Mouse (Mus musculus) spleen, postnatal 36 days (tissue): ENCODE data around the gene Gbx2.

ENCODE experiments used
- DNase-seq, 2 experiments: peaks; one replicate each; pipeline ENCODE4 v3.0.0; 2022; ENCODE audit warnings: low spot score in 2 of 2, mixed read lengths in 1 of 2

Gbx2 gene

DNA sequence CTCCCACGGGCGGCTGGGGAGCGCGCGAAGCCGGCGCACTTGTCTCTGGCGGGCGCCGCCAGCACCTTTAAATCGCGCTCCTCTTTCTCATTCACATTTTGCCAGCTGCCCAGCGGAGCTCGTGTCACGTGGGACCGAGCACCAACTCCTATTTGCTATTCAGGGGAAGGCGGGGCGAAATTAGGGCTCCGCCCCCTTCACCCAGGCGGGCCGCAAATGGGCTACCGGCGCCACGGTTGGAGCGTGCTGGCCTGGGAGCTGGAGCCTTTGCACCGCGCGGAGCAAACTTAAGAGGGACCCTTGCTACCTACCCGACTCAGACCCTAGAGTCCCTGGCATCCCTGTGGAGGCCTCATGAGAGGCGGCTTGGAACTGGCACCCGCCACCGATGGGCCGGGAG is at the start of gene Gbx2:
Gbx2 (minus strand) TSS at position 60 of the 400 bp plus-strand sequence.
- DNase-seq = no peak

DNA sequence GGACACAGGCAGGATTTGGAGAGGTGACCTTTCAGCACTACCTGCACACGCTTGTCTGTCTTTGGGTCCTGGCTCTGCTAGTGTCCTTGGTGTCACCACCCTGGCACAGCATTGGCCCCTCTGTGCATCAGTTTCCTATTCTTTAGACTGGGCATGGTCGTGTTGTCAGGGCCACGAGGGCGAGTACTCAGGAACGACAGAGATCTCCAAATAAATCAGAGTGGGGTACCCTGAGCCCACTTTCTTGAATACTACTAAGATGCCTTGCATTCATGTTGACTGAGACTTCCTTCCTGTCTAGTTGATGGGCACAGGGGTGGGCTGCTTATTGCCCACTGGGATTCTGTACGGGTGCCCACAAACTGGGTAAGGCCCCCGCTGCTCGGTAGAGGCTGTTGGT is 46.3 kb upstream of the Gbx2 start:
- no peak for DNase-seq

DNA sequence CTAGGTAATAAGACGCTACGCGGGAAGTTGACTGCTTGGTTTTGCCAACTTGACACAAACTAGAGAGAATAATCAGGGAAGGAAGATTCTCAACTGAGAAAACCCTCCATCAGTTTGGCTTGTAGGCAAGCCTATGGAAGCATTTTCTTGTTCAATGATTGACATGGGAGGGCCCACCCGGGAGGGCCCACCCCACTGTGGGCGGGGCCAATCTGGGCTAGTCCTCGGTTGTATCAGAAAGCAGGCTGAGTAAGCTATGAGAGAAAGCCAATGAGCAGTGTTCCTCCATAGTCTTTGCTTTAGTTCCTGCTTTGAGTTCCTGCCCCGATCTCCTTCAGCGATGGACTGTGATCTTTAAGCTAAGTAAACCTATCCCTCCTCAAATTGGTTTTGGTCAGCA is 45.4 kb upstream of the Gbx2 start:
- DNase-seq = no peak

DNA sequence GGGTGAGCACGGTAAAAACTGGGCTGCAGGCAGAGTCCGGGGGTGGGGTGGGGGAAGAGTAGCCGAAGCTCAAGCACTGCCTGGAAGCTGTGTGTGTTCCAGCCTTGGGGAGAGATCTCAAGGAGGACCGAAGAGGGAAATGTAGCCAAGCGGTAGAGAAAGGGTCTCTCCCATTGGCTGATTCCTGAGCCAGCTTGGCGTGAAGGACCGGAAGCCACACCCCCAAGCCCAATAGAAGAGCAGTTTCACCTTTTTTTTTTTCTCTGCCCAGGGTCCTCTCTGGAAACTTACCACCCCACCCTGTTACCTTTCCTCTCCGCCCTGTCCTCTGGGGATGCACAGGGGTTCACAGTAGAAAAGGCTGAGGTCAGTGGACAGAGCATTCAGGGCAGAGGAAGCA is 43.6 kb upstream of the Gbx2 start:
- DNase-seq = no peak

DNA sequence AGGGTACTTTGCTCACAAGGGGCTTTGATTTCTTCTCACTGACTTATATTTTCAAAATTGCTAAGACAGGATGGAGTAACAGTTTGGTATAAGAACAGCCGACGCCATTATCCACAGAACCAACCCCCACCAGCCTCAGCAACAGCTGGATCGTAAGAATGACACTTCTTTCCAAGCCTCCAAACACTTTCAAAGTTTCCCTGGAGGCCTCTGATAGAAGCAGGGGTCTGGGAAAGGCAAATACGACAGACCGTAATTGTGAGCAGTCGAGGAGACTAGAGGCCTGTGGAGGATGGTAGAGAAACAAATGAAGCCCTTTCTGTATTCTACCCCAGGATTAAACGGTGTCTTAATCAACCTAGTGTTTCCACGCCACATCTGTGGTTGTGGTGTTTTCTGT is 40.9 kb upstream of the Gbx2 start:
- no peak for DNase-seq

DNA sequence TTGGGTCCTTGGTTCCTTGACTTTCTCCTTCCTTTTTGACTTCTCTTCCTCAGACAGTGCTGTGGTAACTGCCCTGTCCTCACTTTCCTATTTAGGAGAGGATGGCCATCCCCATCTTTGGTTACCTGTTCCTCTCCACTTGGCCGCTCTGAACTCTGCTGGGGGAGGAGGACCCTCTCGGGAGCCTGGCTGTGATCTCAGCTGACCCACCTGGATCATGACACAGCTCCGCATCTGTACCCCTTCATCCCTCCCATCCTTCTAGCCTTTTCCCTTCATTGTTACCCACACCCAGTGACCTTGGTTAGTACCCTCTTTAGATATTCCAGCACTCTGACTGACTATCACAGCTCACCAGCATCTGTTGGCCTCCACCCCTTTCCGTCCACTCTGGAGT is 38.7 kb upstream of the Gbx2 start:
- no peak for DNase-seq

DNA sequence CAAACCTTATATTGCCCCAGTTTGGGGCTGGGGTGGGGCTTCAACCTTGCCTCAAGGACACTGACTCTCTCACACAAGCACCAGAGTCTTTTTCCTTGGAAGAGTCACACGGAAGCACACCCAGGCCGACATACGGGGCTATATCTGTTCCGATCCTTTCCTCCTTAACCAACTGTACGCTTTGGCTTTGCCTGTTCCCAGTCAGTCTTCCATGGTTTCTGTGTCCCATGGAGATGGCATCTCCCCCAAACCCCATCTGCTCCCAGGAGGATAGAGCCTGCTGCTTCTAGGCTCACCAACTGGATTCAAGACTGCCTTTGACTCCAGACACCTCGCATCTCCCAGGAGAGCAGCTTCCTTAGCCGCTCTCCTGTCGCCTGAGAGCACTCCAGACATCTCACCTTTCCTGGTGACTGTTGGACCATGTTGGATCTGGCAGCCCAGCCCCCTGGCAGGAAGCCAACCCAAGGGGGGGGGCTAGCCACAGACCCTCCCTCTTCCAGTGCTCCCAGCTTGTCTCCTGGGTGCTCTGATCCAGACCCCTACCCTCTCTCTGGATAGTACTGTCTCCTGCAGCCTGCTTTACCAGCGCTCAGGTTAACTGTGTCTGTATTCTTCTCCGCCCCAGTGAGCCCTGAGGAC is 38.2 kb upstream of the Gbx2 start:
- no peak for DNase-seq

DNA sequence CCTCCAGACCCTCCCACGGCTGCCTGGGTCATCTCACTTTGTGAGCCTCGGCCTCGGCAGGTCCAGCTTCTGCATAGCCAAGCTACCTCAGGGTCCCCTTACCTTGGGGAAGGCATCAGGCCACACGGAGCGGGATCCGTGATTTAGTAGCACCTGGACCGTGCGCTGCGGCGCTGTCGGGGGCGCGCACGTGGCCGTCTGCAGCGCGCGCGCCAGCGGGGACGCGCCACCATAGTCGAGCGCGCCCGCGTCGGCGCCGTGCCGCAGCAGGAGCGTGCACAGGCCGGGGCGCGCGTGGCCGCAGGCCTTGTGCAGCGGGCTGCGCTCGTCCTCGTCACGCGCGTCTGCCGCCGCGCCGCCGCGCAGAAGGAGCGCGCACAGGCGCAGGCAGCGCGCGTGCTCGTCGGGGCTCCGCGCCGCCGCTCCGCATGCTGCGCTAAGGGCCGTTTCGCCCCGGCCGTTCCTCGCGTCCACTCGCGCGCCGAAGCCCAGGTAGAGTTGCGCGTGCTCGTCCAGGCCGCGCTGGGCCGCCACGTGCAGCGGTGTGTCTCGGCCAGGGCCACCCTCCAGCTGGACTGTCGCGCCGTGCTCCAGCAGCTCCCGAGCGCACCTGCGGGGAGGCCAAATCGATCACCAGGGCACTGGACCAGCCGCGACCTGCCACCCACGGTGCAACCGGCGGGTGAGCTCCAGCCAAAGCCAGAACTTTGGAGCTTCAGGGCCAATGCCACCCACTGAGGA is 37.3 kb upstream of the Gbx2 start:
- no peak for DNase-seq

DNA sequence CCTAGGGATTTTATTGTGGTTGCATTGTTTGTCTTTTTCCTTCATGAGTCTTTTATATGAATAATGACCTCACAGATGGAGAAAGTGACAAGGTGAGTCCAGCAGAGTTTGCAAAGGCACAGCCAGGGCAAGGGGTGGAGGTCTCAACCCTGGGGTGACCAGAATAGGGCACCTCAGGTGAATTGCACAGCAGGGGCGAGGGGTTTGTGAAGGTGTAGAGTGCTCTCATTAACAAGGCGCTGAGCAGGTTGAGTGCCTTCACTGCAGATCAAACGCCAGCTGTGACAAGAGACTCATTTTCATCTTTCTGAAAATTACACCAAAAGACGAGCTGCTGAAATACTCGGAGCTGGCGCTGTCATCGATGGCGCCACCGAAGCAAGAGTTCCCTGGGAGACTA is 36.6 kb upstream of the Gbx2 start:
- DNase-seq = no peak

DNA sequence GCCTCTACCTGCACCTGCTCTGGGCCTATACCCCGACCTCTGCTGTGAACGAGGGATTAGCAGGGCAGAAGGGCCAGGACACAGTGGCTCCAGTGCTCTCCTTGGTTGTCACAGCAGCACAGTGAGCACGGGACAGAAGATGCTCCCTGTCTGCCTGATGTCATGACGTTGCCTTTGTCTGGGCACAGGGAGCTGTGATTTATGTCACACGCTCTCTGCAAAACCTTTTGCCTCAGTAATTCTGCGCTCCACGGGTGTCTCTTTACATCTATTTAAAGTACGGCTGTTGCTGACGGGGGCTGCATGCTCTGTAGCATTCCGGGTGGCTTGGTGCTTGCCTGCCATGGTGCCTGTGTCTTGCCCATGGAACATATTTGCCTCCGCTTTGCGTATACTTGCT is 33.4 kb upstream of the Gbx2 start:
- DNase-seq = no peak

DNA sequence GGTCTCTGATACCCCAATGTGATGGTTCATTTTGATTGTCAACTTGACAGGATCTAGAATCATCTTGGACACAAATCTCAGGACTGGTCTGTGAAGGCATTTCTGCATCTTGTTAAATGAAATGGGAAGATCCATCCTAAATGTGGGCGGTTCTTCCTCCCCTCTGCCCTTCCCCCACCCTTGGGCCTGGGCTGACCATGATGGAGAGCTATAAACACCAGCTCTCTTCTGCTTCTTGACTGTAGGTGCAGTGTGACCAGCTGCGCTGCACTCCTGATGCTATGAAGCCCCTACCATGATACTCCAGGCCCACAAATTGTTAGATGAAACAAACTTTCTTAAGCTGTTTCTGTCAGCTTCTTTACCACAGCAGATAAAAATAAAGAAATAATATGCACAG is 32.3 kb upstream of the Gbx2 start:
- DNase-seq = no peak

DNA sequence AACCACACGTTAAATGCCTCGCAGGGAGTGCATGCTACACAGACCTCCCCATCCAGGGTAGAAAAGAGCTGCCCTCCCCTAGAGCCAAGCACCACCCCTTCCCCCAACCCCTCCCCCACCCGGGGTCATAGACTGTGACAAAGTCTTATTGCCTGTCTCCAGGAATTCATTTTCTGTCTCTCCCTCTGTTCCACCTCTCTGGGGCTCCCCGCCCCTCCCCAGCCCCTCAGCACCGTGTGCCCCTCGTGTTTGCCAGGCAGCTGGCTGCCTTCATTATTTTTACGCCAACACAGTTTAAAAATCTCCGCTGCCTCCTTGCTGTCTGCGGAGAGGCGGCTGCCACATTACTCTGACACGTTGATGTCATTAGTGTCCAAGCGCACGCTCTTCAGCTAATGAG is 31.1 kb upstream of the Gbx2 start:
- DNase-seq = no peak

DNA sequence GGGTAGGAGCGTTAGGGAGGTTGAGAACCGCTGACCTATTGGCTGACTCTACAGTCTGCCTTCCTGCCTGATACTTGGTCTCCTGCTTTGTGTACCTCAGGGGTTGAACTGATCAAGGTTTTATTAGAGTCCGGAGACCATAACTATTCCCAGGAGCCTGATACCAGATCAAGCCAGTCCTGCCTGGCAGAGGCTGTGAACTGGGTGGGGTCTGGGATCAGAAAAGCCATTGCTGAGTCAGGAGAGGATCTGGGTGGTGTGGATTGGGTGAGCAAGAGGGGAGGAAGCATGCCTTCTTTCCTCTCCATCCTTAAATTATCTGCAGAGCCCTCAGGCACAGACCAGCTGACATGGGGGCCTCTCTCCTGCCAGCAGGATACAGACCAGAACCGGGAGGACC is 28.4 kb upstream of the Gbx2 start:
- no peak for DNase-seq

DNA sequence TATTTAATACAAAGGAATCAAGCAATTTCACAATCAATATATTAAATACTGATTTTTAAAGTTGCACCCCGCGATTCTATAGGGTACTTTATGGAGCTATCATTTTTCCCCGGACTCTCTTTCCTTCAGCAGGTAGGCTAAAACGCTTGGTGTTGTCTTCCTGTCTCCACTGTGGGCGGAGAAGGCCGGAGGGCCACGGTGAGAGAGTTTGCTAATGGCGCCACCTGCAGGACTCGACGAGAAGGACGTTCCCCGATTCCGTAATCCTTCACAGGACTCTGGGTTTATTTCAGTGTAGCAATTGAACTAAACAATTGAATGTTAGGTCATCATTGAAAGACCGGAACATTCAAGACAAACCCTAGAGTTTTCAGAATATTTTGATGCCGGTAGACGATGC is 12.2 kb upstream of the Gbx2 start:
- peak in 1 of 2 experiments; percentile 12 for DNase-seq

DNA sequence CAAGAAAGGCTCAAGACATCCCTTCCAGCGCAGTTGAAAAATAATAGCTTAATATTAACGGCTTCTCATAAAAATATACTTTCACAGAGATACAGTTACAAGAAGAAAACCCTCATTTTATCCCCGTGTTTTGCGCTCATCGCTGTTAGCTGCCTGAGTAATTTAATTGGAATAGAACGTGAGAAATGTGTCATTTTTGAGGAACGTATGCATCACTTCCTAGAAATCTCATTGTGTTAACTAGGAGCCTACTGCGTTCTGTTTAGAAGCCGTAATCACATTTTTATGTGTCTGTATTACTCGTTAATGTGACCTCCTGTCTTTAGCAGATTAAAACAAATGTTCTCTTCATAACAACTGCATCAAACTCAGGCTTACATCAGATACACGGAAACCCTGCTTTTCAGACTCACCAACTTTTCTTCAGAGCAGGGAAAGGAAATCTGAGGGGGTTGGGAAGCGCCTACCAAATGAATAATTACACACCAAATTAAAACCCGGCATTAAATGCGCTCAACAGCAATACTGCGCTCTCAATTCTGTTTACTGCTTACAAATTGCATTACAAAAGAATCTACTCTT is 11.5 kb upstream of the Gbx2 start:
- DNase-seq = no peak

DNA sequence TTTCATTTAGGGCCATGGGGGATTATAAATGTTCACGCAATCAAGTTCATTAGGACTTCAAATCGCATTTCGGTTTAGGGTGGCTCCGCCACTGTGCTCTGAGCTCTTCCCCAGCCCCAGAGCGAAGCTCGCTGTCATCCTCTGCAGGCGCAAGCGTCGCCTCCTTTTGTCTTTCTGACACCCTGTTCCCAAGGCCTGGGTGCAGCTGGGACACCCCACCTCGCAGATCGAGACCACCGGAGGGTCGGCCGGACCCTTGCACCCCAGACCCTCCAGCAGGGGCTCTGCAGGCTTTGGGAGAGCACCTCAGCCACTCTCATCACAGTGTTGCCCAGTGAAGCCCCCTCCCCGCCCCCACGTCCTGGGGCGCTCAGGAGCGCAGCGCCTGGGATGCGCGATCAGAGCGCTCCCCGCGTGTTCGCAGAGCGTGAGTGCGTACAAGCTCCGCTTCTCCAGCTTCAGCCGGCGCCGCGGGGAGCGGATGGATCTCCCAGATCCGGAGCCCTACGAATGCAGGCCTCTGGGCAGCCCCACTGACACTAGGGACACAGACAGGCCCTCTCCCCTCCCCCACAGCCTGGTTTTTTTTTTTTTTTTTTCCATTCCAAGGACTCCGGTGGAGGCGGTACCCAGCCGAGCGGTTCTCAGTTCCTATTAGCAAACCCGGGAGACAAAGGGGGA is 10.9 kb upstream of the Gbx2 start:
- DNase-seq = no peak

DNA sequence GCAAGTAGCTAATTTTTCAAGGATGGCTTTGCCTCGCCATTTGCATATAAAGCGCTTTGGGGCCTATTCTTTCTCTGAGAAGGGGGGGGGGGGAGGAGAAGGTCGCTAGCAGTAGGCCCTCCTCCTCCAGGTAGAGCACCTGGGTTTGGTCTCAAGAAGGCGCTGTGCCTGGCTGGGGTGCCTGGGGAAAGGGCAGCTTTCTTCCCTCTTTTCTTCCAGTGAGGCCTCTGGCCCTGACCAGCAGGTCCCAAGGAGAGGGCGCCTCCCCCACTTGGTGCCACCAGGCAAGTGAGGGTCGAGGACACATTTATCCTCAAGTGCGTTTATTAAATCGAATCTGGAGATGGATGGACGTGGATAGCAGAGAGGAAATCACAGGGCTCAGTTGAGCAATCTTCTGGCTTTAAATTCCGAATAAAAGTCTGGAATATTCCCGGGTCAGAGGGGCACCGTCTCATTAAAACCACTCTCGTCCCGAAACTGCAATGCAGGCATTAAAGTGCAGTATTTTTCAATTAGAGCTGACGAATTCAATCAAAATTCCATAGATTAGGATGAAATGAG is 10.1 kb upstream of the Gbx2 start:
- DNase-seq = no peak

DNA sequence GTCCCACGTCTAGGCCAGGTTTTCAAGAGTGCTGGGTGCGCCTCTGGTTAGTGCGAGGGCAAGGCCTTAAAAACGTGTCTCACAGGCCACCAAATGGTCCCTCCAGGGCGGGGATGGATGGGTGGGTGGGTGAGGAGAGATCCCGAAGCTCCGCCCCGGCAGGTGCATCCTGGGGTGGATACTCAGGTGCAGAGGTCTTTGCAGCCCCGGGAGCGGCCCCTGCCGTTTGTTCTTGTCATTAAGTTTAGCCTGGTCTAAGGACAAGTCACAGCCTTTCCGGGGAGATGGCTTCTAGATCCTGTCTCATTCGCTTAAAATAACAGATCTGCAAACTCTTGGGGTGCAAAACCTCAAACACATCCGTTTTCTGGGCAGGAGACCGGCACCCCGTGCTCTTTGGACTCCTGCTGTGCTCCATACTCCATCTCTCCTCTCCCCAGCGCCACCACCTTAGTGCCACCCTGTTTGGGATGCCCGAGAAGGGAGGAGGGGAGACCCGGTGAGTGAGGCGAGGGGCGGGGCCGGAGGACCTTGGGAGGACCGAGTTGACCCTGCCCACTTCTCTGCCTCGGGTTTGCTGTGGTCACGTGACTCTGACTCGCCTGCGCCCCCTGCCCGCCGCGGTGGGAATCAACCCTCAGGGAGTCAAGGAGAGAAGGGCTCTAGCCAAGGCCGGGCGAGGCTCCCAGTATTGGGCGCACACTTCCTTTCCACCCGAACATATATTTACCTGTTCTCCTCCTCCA is 9.2 kb upstream of the Gbx2 start:
- peak; percentile 27 to 34 for DNase-seq

DNA sequence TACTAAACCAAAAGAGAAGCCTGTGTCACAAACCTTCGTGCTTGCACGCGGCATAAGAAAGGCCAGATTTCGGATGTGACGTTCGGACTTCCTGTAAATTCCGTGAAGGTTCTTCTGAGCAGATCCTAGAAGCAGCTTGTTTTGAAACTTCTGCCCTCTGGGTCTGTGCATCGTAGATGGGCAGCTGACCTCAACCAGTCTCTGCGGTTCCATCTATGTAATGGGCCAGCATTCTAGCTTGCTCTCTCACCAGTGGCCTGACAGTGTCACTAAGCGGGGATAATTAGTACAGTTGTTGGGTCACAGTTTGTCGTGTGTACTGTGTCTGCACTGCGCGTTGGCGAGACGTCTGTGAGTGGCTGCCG is 8.6 kb upstream of the Gbx2 start:
- no peak for DNase-seq

DNA sequence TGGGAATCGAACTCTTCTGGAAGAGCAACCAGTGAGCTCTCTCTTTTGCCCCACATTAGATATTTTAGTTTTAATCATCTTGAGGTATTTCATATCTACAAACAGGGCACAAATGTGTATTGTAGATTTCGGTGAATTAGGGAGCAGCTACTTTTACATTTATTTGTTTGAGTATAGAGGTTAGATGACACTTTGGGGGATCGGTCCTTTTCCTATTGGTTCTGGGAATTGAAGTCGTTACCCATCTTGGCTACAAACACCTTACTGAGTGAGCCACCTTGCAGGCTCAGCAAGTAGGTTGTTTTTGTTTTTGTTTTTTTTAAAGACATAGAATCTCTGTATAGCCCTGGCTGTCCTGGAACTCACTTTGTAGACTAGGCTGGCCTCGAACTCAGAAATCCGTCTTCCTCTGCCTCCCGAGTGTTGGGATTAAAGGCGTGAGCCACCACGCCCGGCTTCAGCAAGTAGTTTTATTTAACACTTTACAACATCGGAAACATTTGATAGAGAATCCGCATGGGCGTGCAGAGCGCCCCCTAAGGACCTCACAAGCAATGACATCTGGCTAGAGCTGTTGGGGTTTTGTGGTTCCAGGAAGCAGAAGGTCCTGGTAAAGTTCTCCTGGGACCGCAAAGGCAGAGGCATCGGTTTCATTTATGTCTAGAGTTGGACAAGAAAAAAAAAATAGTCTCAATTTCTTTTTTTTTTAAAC is 8.1 kb upstream of the Gbx2 start:
- no peak for DNase-seq
